Mouse (Mus musculus) forebrain, embryonic 11.5 days (tissue): ENCODE results near the gene Pcp2. TPM values are rescaled to one million over a fixed set of nuclear protein-coding genes. Genes with fewer than 3 reads are reported as not detected.

Experiments
- ATAC-seq: fragments of 200-750 bp; cut with Nextera tagmentation; replicated peaks from 2 replicates; pipeline ENCODE4 v1.8.0; 2017; ENCODE audit warnings: moderate TSS enrichment; ENCODE audit not compliant: low FRiP score
- DNase-seq: peaks from one replicate; pipeline ENCODE4 v3.0.0-alpha.2; 2017; ENCODE audit warnings: low spot score
- H3K27ac ChIP-seq: fragments of 300-500 bp; sonication (generic); 2 replicates; pipeline ENCODE4 v1.5.1; 2014; ENCODE audit warnings: low read depth, low read length
- H3K27me3 ChIP-seq: fragments of 300-500 bp; sonication (generic); 2 replicates; pipeline ENCODE4 v1.6.1; 2014; ENCODE audit warnings: mild to moderate bottlenecking, low read length, mixed read lengths; ENCODE audit not compliant: control insufficient read depth, insufficient read depth
- H3K36me3 ChIP-seq: fragments of 300-500 bp; sonication (generic); 2 replicates; pipeline ENCODE4 v1.6.1; 2014; ENCODE audit warnings: mild to moderate bottlenecking, low read length, moderate library complexity, mixed read lengths; ENCODE audit not compliant: control insufficient read depth, insufficient read depth
- H3K4me1 ChIP-seq: fragments of 300-500 bp; sonication (generic); replicated peaks from 2 replicates; pipeline ENCODE4 v1.6.1; 2014; ENCODE audit warnings: low read length, mixed read lengths; ENCODE audit not compliant: control insufficient read depth, insufficient read depth
- H3K4me2 ChIP-seq: fragments of 300-500 bp; sonication (generic); 2 replicates; pipeline ENCODE4 v1.6.1; 2014; ENCODE audit warnings: low read depth, mild to moderate bottlenecking, low read length, moderate library complexity, mixed read lengths; ENCODE audit not compliant: severe bottlenecking
- H3K4me3 ChIP-seq: fragments of 300-500 bp; sonication (generic); 2 replicates; pipeline ENCODE4 v1.5.1; 2014; ENCODE audit warnings: low read depth, low read length
- H3K9ac ChIP-seq: fragments of 300-500 bp; sonication (generic); 2 replicates; pipeline ENCODE4 v1.6.1; 2014; ENCODE audit warnings: low read length
- H3K9me3 ChIP-seq: fragments of 300-500 bp; sonication (generic); 2 replicates; pipeline ENCODE4 v1.6.1; 2016; ENCODE audit warnings: low read length, mixed read lengths; ENCODE audit not compliant: control insufficient read depth
- WGBS: fragments of 180-500 bp; shearing (Covaris S2); extraction: QIAGEN DNeasy Blood & Tissue Kit; methylation state at CpG from one replicate; pipeline ENCODE4 v1.1.7; 2014; 5-methylcytosine and 5-hydroxymethylcytosine counted together
- polyA plus RNA-seq: library from polyadenylated mRNA; unstranded; fragments of >200 nt; fragmentation: Nextera tagmentation; extraction: Ambion mirVana; gene quantifications from 2 replicates; pipeline ENCODE4 v1.2.1, GENCODE M21; 2014

The Pcp2 gene
- 0.51 TPM in 1 of 2 replicates, not detected in the other for polyA plus RNA-seq

DNA sequence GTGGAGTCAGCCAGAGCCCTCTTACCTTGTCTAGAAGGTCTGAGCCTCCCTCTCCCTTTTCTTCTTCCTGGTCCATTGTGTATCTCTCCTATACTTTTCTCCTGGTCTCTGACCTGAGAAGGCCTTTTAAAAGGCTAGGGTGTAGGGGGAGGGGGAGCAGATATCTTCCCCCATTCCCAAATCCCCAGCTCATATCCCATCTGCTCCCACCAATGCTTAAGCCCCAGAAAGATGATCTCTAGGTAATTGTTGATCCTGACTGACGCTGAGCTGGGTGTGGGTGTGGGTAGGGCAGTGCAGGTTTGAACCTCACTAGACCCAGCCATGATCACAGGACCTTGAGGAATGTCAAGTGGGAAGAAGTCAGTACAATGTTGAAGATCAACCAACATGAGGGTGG is at the start of gene Pcp2:
Pcp2 (minus strand) TSS at position 101 of the 400 bp plus-strand sequence.
- Histone ChIP-seq H3K27ac (no peak within 1 kb of the TSS), H3K36me3 (no peaks in the 10 kb centered on the region), H3K9ac (no peak within 1 kb of the TSS), H3K4me3 (no peak within 1 kb of the TSS), H3K4me2 (no peak within 1 kb of the TSS), H3K4me1 (peaks cover 2% of the 10 kb centered on the region; the same call in 1 of the 2 replicates), H3K9me3 (no peaks in the 10 kb centered on the region), H3K27me3 (peaks cover 2% of the 10 kb centered on the region; the same call in 1 of the 2 replicates)
- no peak for DNase-seq
- WGBS = 62% methylated on average over 1 of the region's 1 CpGs
- no peak for ATAC-seq

DNA sequence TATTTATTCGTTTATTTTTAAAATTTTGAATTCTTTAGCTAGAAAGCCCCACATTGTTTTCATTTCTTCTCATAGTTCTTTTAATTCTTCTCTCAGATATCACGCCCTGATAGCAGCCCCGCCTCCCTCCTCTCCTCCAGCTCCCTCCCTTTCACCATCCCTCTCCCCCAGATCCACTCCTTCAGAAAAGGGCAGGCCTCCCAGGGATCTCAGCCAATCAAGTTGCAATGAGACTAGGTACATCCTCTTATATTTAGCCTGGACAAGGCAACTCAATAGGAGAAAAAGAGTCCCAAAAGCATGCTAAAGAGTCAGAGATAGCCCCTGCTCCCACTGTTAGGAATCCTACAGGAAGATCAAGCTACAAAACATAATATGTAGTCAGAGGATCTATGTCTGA is 49.3 kb upstream of the Pcp2 start:
- H3K4me1 ChIP-seq = peaks cover 3% of the 10 kb centered on the region; the same call in 1 of the 2 replicates
- 57% methylated on average over 3 of the region's 3 CpGs for WGBS
- H3K9me3 ChIP-seq = no peaks in the 10 kb centered on the region
- H3K36me3 ChIP-seq = peaks cover 7% of the 10 kb centered on the region
- H3K4me3 ChIP-seq = no peak overlapping the region
- no peak overlapping the region for H3K27ac ChIP-seq
- ATAC-seq = no peak
- DNase-seq = no peak
- no peak overlapping the region for H3K9ac ChIP-seq
- H3K4me2 ChIP-seq = no peak overlapping the region
- no peaks in the 10 kb centered on the region for H3K27me3 ChIP-seq

DNA sequence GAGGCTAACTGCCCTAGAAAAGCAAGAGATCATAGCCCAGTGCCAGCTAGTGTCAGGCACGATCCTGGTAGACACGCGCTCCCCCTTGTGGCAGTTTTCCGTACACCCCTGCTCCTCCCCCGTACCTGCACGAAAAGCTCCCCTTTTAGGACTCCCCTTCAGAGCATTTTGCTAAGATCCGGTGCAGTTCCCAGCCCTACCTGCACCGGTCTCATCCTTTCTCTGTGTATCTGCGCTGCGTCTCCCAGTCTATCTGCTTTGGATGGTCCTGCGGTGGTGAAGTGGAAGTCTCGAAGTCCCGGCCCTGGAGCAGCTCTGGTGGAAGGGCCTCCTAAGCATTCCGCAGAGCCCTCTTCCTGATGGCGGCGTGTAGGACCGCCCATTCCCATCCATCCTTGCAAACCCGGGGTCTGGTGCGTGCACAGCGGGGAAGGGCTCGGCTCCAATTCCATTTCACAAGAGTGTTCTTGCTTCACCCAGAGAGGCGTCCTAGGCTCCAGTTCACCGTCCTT is 46.7 kb upstream of the Pcp2 start, which contains the start of gene Fcor:
Fcor (minus strand) TSS at position 383 of the 512 bp plus-strand sequence.
- DNase-seq = peak; percentile 92
- H3K27me3 ChIP-seq = no peaks in the 10 kb centered on the region
- ATAC-seq = peak; percentile 81
- peak within 1 kb of the TSS; percentile 47 for H3K4me3 ChIP-seq
- H3K9me3 ChIP-seq = no peaks in the 10 kb centered on the region
- H3K4me2 ChIP-seq = peak within 1 kb of the TSS; percentile 50
- peak within 1 kb of the TSS; percentile 73 for H3K9ac ChIP-seq
- peak within 1 kb of the TSS; percentile 37; the same call in 1 of the 2 replicates for H3K27ac ChIP-seq
- WGBS = under 1% methylated on average over 23 of the region's 23 CpGs
- H3K4me1 ChIP-seq = no peaks in the 10 kb centered on the region
- no peaks in the 10 kb centered on the region for H3K36me3 ChIP-seq

DNA sequence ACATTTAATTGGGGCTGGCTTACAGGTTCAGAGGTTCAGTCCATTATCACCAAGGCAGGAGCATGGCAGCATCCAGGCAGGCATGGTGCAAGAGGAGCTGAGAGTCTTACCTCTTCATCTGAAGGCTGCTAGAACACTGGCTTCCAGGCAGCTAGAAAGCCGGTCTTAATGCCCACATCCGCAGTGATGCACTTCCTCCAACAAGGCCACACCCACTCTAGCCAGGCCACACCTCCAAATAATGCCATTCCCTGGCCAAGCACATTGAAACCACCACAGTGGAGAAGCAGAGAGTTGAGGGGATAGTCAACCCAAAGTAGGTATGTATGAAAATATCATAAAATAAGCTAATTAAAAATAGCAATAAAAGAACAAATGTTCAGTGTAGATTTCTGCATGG is 45.0 kb upstream of the Pcp2 start:
- Histone ChIP-seq H3K4me3 (no peak overlapping the region), H3K27me3 (no peaks in the 10 kb centered on the region), H3K4me2 (no peak overlapping the region), H3K36me3 (no peaks in the 10 kb centered on the region), H3K9me3 (no peaks in the 10 kb centered on the region), H3K9ac (no peak overlapping the region), H3K27ac (no peak overlapping the region), H3K4me1 (no peaks in the 10 kb centered on the region)
- no peak for ATAC-seq
- no peak for DNase-seq
- WGBS = 88% methylated on average over 2 of the region's 2 CpGs

DNA sequence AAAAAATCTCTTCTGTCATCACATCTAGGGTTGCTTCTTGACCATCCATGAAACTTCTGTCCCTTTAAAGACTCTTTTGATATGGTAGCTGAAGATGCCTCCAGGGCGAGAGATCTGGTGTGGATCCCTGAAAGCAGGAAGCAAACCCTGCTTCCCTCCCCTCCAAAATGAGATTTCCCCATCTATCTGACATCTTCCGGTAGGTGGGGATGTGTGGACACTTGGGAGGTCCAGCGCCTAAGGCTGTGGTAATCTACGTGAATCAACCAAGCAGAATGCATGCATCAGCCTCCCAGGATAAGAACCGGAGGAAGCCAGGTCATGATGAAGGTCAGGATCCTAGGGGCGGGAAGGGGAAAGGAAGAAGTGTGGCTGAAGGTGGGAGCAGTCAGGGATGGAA is 40.2 kb upstream of the Pcp2 start, which contains the start of gene Mcemp1:
Mcemp1 (plus strand) TSS at position 248 of the 400 bp plus-strand sequence.
- Histone ChIP-seq H3K27me3 (no peaks in the 10 kb centered on the region), H3K9me3 (no peaks in the 10 kb centered on the region), H3K4me1 (no peaks in the 10 kb centered on the region), H3K27ac (no peak within 1 kb of the TSS), H3K36me3 (no peaks in the 10 kb centered on the region), H3K9ac (no peak within 1 kb of the TSS), H3K4me2 (no peak within 1 kb of the TSS), H3K4me3 (no peak within 1 kb of the TSS)
- DNase-seq = no peak
- WGBS = 76% methylated on average over 6 of the region's 6 CpGs
- no peak for ATAC-seq

DNA sequence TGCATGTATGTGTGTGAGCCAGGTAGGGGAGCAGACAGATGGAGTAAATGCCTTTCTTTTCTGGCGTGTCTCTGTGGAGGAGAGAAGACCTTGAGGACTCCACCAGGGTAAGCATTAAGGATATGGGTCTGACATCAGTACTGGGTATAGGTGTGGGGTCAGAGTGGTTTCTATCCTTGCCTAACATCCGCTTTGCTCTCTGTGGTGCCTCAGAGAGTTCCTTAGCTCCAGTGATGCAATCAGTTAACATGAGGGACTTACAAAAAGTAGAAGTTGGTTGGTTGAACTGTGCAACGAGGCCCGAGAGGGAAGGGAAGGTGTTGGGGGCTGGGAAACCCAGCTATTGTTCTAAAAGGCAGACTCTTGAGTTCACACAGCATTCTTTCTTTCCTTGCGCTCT is 39.1 kb upstream of the Pcp2 start:
- ATAC-seq (no peak), DNase-seq (no peak)
- Histone ChIP-seq H3K4me2 (no peak overlapping the region), H3K9me3 (no peaks in the 10 kb centered on the region), H3K4me3 (no peak overlapping the region), H3K27ac (no peak overlapping the region), H3K27me3 (no peaks in the 10 kb centered on the region), H3K4me1 (no peaks in the 10 kb centered on the region), H3K9ac (no peak overlapping the region), H3K36me3 (no peaks in the 10 kb centered on the region)
- WGBS = 75% methylated on average over 5 of the region's 5 CpGs

DNA sequence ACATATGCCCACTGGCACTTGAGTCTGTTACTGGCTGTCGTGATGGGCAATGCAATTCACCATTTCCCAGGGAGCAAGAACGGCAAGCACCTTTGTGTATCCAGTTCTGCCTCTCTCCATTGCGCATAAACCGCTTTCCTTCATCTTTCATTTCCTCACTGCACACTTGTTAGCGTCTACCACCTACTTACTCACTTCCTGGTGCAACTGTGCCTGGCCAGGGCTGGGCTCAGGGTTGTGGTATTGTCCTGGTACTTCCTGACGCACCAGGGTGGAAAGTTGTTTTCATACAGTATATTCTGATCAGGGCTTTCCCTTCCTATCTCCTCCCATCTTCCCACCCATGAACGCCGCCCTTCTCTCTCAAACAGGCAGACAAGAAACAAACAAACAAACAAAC is 35.5 kb upstream of the Pcp2 start:
- WGBS = 81% methylated on average over 8 of the region's 8 CpGs
- no peaks in the 10 kb centered on the region for H3K36me3 ChIP-seq
- ATAC-seq (no peak), DNase-seq (no peak)
- H3K27me3 ChIP-seq = no peaks in the 10 kb centered on the region
- no peaks in the 10 kb centered on the region for H3K9me3 ChIP-seq
- no peak overlapping the region for H3K27ac ChIP-seq
- no peak overlapping the region for H3K4me2 ChIP-seq
- H3K4me3 ChIP-seq = no peak overlapping the region
- no peaks in the 10 kb centered on the region; the same call in 1 of the 2 replicates for H3K4me1 ChIP-seq
- H3K9ac ChIP-seq = no peak overlapping the region

DNA sequence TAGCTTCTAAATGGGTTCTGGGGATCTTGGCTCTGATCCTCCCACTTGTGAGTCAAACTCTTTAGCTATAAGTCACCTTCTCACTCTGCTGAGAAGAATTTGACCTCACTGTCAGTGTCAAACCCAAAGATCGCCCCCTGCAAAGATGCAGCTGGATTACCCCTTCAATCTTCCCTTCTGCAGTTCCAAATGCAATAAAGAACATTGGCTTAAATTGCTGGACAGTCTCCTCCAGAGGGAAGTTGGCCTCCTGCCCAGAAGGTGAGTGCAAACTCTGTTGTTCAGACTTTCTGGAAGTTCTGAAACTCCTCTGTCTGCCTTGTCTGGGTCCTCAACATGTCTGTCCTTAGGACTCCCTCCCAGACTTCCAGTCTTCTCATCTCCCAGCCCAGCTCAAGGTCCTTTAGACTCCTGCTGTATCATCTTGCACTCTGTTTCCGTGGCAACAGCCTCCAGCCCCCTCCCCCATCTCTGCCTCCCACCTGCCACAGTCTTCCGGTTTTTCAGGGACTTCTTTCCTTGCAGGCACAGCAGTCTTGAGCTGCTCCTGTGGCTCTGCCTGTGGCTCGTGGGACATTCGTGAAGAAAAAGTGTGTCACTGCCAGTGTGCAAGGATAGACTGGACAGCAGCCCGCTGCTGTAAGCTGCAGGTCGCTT is 31.5 kb upstream of the Pcp2 start:
- peak; percentile 71; the same call in 1 of the 2 replicates for ATAC-seq
- H3K4me2 ChIP-seq = peak overlapping the region; percentile 24; the same call in 1 of the 2 replicates
- WGBS = 21% methylated on average over 7 of the region's 7 CpGs
- H3K36me3 ChIP-seq = no peaks in the 10 kb centered on the region
- H3K4me3 ChIP-seq = no peak overlapping the region
- DNase-seq = no peak
- H3K4me1 ChIP-seq = no peaks in the 10 kb centered on the region; the same call in 1 of the 2 replicates
- H3K9me3 ChIP-seq = no peaks in the 10 kb centered on the region
- H3K9ac ChIP-seq = no peak overlapping the region
- no peaks in the 10 kb centered on the region for H3K27me3 ChIP-seq
- no peak overlapping the region for H3K27ac ChIP-seq
